Mouse (Mus musculus): Measurements from ENCODE around the gene Tmem39b.
"Not testable (repeated sequence)": the region's sequence is repeated elsewhere in the genome, so short reads cannot be mapped to it uniquely, and the experiment has no call there.

Gene Tmem39b

GRCm38 (mm10) chr4:129696158-129696985, at the start of gene Tmem39b:
Gene Tmem39b (minus strand): TSS chr4:129696838.
- peak; percentile 88 to 92 for DNase-seq (ENCODE audit: low spot score in 2 of 2)

GRCm38 (mm10) chr4:129746106-129746505, 49.5 kb upstream of the Tmem39b start:
- no peak for DNase-seq (ENCODE audit: low spot score in 2 of 2)

- no peak for DNase-seq (ENCODE audit: low spot score in 2 of 2)
Observed at GRCm38 (mm10) chr4:129743494-129743893, 46.9 kb upstream of the Tmem39b start.

GRCm38 (mm10) chr4:129743010-129743390, 46.4 kb upstream of the Tmem39b start:
- DNase-seq (ENCODE audit: low spot score in 2 of 2) = no peak

- peak; percentile 92 to 97 for DNase-seq (ENCODE audit: low spot score in 2 of 2)
Observed at GRCm38 (mm10) chr4:129742232-129743009, 45.8 kb upstream of the Tmem39b start, which contains the start of gene Khdrbs1. Gene Khdrbs1 (minus strand): TSS chr4:129742303.

GRCm38 (mm10) chr4:129741974-129742231, 45.3 kb upstream of the Tmem39b start:
- no peak for DNase-seq (ENCODE audit: low spot score in 2 of 2)

GRCm38 (mm10) chr4:129741251-129741973, 44.8 kb upstream of the Tmem39b start:
- DNase-seq (ENCODE audit: low spot score in 2 of 2) = peak; percentile 28 to 36

GRCm38 (mm10) chr4:129739111-129739645, 42.5 kb upstream of the Tmem39b start:
- DNase-seq (ENCODE audit: low spot score in 2 of 2) = no peak

GRCm38 (mm10) chr4:129736173-129736572, 39.5 kb upstream of the Tmem39b start:
- DNase-seq (ENCODE audit: low spot score in 2 of 2) = no peak

- not testable (repeated sequence) for DNase-seq (ENCODE audit: low spot score in 2 of 2)
Observed at GRCm38 (mm10) chr4:129735485-129735884, 38.8 kb upstream of the Tmem39b start.

GRCm38 (mm10) chr4:129731423-129731822, 34.8 kb upstream of the Tmem39b start:
- DNase-seq (ENCODE audit: low spot score in 2 of 2) = no peak

GRCm38 (mm10) chr4:129716310-129716709, 19.7 kb upstream of the Tmem39b start:
- DNase-seq (ENCODE audit: low spot score in 2 of 2) = no peak

- DNase-seq (ENCODE audit: low spot score in 2 of 2) = no peak
Observed at GRCm38 (mm10) chr4:129709486-129710129, 13.0 kb upstream of the Tmem39b start.

- no peak for DNase-seq (ENCODE audit: low spot score in 2 of 2)
Observed at GRCm38 (mm10) chr4:129706750-129707149, 10.1 kb upstream of the Tmem39b start.

GRCm38 (mm10) chr4:129702454-129702853, 5.8 kb upstream of the Tmem39b start:
- peak in 1 of 2 experiments; percentile 50 for DNase-seq (ENCODE audit: low spot score in 2 of 2)

- DNase-seq (ENCODE audit: low spot score in 2 of 2) = peak; percentile 81 to 86
Observed at GRCm38 (mm10) chr4:129701503-129702377, 5.1 kb upstream of the Tmem39b start.

- DNase-seq (ENCODE audit: low spot score in 2 of 2) = not testable (repeated sequence)
Observed at GRCm38 (mm10) chr4:129700661-129701060, 4.0 kb upstream of the Tmem39b start.

- no peak for DNase-seq (ENCODE audit: low spot score in 2 of 2)
Observed at GRCm38 (mm10) chr4:129700216-129700615, 3.6 kb upstream of the Tmem39b start.

- DNase-seq (ENCODE audit: low spot score in 2 of 2) = no peak
Observed at GRCm38 (mm10) chr4:129697191-129697590, 553 bp upstream of the Tmem39b start.

GRCm38 (mm10) chr4:129695815-129696157, 852 bp downstream of the Tmem39b start:
- DNase-seq (ENCODE audit: low spot score in 2 of 2) = no peak

- DNase-seq (ENCODE audit: low spot score in 2 of 2) = no peak
Observed at GRCm38 (mm10) chr4:129684531-129684930, 12.1 kb downstream of the Tmem39b start.
